Mouse (Mus musculus) G1E-ER4 (cell line): ENCODE measurements around the gene Sorbs1. TPM values are rescaled to one million over a fixed set of nuclear protein-coding genes. Genes with fewer than 3 reads are reported as not detected.

Experiments used
- GATA1 ChIP-seq: IDR thresholded peaks from one replicate; pipeline ENCODE4 v1.8.0; 2012; ENCODE audit warnings: low read length, inconsistent platforms
- polyA plus RNA-seq: library from polyadenylated mRNA; stranded (reverse); fragments of >175 nt; gene quantifications from 2 replicates; pipeline ENCODE4 v1.2.3, GENCODE M21; 2012

Gene Sorbs1
- polyA plus RNA-seq, 1 experiment = 12.8 TPM

DNA sequence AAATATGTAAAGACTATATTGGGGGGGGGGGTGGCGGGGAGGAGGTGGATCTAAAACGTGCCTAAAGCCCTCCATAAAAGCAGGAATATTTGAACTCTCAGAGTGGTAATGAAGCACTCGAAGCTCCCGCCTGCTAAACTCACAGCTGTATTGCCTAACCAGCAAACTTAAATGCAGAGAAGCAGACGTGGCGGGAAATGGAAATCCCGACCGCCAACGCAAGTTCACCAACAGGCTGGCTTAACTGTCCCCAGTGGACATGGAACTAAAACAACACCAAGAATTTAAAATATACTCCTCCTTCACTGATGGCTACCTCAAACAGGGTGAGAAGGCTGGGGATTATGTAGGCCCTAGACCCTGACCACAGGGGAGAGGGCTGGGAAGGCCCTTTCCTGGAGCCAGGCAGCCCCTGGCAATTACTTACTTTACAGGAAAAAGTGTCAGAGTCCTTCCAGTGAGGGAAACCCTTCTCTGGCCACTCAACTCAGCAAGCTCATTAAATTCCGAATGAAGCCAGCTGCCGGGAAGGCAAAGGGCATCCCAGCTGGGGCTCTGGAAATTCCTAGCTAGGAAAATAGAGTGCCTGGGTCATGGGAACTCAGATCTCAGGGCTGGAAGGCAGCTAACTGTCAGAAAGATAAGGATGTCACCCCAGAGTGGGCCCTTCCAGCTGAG is 98.6 kb downstream of the Sorbs1 start:
- no peak for TF ChIP-seq GATA1

- TF ChIP-seq GATA1 = no peak
Measured at GRCm38 (mm10) chr19:40414386-40414785, 99.2 kb downstream of the Sorbs1 start.

DNA sequence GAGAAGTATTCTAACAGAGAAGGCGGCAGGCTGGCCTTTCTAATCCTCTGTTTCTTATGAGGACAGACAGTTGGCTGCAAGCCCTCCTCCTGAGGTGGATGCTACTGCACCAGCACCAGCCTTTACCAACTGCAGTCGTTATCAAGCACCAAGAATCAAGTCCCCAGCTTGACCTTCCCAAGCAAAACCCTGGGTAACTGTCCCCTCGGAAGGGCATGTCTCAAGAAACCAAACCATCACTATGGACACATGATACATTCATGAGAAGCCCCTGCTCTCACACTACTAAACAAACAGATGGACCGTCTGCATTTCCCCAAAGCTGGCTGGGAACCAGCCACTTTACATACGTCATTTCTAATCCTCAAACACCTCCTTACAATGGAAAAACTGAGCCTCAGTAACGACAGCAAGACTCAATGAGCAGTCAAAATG is 102.2 kb downstream of the Sorbs1 start:
- TF ChIP-seq GATA1 = no peak

- TF ChIP-seq GATA1 = no peak
Measured at GRCm38 (mm10) chr19:40410511-40410910, 103.1 kb downstream of the Sorbs1 start.

- no peak for TF ChIP-seq GATA1
Measured at GRCm38 (mm10) chr19:40410109-40410508, 103.5 kb downstream of the Sorbs1 start.

DNA sequence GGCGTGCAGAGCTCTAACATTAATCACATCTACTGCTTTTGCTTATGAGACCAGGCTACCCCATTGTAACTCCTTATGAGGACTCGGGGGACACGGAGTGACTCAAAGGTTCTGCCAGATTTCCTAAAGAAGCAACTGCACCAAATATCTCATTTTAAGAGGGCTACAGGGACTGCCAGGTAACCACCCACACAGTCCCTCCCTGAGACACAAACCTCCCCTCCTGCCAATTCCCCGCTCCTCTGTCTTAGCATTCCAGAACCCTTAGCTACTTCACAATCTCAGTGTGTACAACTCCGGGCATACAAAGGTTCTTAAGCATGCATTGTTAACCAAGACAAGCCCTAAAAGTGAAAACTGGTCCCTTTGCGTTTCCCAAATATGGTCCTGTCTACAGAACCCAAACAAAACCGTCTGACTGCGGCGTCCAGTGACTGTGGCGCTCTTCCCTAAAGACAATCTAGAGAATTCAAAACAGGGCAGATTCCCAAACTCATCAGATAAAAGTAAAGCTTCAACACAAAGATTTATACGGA is 104.0 kb downstream of the Sorbs1 start:
- no peak for TF ChIP-seq GATA1

DNA sequence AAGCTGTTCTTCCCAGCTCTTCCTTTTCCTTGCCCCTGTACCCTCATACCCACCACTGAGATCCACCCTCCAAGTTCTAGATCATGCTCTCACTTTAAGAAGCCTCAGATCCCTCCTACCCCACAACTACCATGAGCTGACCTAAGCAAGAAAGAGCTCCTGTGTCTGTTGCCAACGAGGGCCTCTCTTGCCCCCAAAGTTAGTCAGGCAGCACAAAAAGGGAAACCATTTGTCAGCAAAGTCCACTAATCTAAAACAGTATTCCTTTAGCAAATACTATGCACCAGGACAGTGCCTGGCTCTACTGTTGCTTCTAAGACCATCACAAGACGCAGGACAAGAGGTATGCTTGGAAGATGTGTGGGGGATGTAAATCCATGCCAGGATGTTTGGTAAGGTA is 106.4 kb downstream of the Sorbs1 start:
- no peak for TF ChIP-seq GATA1

- TF ChIP-seq GATA1 = no peak
Measured at GRCm38 (mm10) chr19:40406661-40407060, 106.9 kb downstream of the Sorbs1 start.

- TF ChIP-seq GATA1 = no peak
Measured at GRCm38 (mm10) chr19:40405808-40406207, 107.8 kb downstream of the Sorbs1 start.

GRCm38 (mm10) chr19:40404582-40404981 is 109.0 kb downstream of the Sorbs1 start:
- no peak for TF ChIP-seq GATA1

DNA sequence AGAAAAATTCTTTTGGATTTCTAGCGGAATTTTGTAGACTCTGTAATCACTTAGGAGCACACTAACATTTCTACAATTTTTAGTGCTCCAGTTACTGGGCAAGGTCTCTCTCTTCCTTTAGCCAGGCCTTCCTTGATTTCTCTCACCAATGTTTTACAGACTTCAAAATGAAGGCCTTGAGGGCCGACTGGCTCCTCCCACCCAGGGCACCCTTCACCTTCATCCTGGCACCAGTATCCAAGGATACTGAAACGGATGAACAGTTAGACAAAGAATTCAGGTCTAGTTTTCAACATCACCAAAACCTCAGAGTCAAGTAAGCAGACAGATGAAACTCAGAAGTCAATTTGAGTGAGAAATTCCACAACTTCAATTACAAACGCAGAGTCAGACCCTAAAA is 109.6 kb downstream of the Sorbs1 start:
- TF ChIP-seq GATA1 = no peak

DNA sequence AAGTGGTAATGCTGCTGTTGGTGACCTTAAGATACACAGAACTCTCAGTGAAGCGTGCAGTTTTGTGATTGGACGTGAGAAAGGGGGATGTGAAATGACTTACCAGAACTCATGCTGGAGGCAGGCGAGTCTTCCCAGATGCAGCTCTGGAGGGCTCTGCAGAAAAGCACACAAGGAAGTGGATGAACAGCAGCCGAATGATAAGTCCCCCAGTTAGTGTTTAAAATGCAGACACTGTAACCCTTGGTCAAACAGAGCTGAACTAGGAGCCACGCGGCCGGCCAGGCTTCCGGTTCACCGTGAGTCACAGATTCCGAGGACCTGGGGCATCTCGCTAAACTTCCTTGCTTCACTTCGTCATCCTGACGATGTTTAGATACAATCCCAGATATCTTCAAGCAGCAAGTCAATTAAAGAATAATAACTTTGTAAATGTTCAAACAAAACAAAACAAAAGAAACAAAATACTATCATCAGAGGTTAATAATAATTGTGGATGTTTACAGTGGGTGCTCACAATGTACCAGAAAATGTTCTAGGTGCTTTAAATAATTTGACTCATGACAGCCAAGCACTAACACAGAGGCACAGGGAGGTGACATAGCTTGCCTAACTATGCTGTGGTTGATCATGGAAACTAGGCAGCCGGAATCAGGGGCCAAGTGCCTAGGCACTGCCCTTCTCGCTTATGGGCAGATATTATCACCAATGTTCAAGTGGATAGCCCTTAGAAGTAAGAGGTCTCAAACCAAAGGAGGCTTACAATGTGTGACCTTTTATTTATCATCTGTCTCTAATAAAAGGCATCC is 111.2 kb downstream of the Sorbs1 start:
- no peak for TF ChIP-seq GATA1

- TF ChIP-seq GATA1 = no peak
Measured at GRCm38 (mm10) chr19:40401213-40401612, 112.4 kb downstream of the Sorbs1 start.

- no peak for TF ChIP-seq GATA1
Measured at GRCm38 (mm10) chr19:40400426-40401030, 113.1 kb downstream of the Sorbs1 start.

- no peak for TF ChIP-seq GATA1
Measured at GRCm38 (mm10) chr19:40395757-40396661, 117.6 kb downstream of the Sorbs1 start.
